Comparison of ENCODE assay signal across 11 mouse cellular contexts in the genomic region with DNA sequence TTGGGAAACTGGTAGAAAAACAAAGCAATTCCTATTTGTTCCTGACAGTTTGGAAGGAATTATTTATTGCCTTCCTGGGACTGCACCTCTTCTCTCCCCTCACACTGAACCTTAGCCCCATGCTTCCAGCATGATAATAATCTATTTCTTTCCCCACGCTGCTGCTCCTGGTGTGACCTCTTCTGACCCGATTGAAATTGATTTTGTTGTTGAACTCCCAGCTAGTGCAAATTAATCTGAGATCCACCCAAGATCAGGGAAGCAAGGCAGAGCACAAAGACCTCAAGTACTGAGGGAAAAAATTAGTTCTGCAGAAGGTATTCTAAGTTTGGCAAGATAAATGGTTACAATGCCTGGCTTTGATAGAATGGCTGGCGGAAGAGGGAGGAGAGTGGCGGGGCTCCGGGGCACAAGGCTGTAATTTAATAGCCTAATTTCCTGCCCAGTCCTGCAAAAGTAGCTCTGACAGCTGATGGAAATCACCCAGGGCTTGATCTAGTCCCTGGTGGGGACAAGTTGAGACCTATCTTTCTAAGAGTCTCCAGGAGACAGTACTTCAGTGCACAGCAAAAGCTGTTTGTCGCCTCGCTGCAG.
DNase-seq lines count a peak whose midpoint lies in the region; ATAC-seq and TF ChIP-seq lines count a peak whose summit lies in the region.
"Had no signal": no experiment of that assay in that cellular context is flagged by ENCODE, and none has a peak within 500 bp of the region (broad histone marks: within the 10 kb centered on the region; RNA-seq: fewer than 3 reads in every experiment).

No protein-coding gene starts in this region.

- H3K9me3 ChIP-seq in kidney, embryonic 16.5 days (ENCODE audit: low read length) = no peaks in the 10 kb centered on the region
- H3K9me3 ChIP-seq in embryonic facial prominence, embryonic 11.5 days (replicated peaks; ENCODE audit: control insufficient read depth, low read length) = no peaks in the 10 kb centered on the region
- H3K9me3 ChIP-seq in hindbrain, embryonic 16.5 days (ENCODE audit: control insufficient read depth, low read length) = no peaks in the 10 kb centered on the region

- no peak for TF ChIP-seq POLR2A in brain, embryonic 14.5 days (IDR thresholded peaks at IDR 0.05; ENCODE audit: borderline replicate concordance, extremely low read depth, insufficient read depth, insufficient read length, poor library complexity, severe bottlenecking)

- DNase-seq in kidney, adult 11 months = no peak
- peak; percentile 33 for DNase-seq in brain, embryonic 14.5 days (ENCODE audit: low read depth)
- peak; percentile 78 for DNase-seq in embryonic facial prominence, embryonic 11.5 days (ENCODE audit: low spot score)
- no peak for DNase-seq in thymus, postnatal 25 days
- DNase-seq in thymus, postnatal 10 days (ENCODE audit: low spot score in 2 of 2) = no peak
- DNase-seq in yolk sac, embryonic 10.5 days (ENCODE audit: low spot score) = no peak
- DNase-seq: lung, adult 18-20 months; right cerebral cortex, postnatal 4 days had no signal

- no peak for TF ChIP-seq CTCF in brain, embryonic 14.5 days (IDR thresholded peaks at IDR 0.05; ENCODE audit: borderline replicate concordance, extremely low read depth, insufficient read depth, insufficient read length)

- H3K4me3 ChIP-seq in kidney, embryonic 16.5 days (ENCODE audit: low read length) = no peak overlapping the region
- H3K4me3 ChIP-seq in embryonic facial prominence, embryonic 11.5 days (ENCODE audit: low read depth, low read length) = no peak overlapping the region
- no peak overlapping the region for H3K4me3 ChIP-seq in hindbrain, embryonic 16.5 days (ENCODE audit: low read length)

- H3K4me2 ChIP-seq in kidney, embryonic 16.5 days (replicated peaks; ENCODE audit: low read depth, low read length) = no peak overlapping the region
- no peak overlapping the region for H3K4me2 ChIP-seq in embryonic facial prominence, embryonic 11.5 days (ENCODE audit: low read depth, low read length)
- H3K4me2 ChIP-seq in hindbrain, embryonic 16.5 days (ENCODE audit: low read length) = peak overlapping the region; percentile 10; the same call in 1 of the 2 replicates

- H3K27me3 ChIP-seq in kidney, embryonic 16.5 days (ENCODE audit: insufficient read depth, low read length) = no peaks in the 10 kb centered on the region
- H3K27me3 ChIP-seq in embryonic facial prominence, embryonic 11.5 days (ENCODE audit: control insufficient read depth, insufficient read depth, low read length) = no peaks in the 10 kb centered on the region
- no peaks in the 10 kb centered on the region for H3K27me3 ChIP-seq in hindbrain, embryonic 16.5 days (replicated peaks; ENCODE audit: control insufficient read depth, insufficient read depth, low read length)

- no peak overlapping the region for H3K9ac ChIP-seq in kidney, embryonic 16.5 days (replicated peaks; ENCODE audit: low read length)
- H3K9ac ChIP-seq in embryonic facial prominence, embryonic 11.5 days (replicated peaks; ENCODE audit: low read length) = no peak overlapping the region
- H3K9ac ChIP-seq in hindbrain, embryonic 16.5 days (ENCODE audit: low read depth, low read length) = no peak overlapping the region

- peak; percentile 69; the same call in 1 of the 2 replicates for ATAC-seq in kidney, embryonic 16.5 days (ENCODE audit: low FRiP score, low TSS enrichment)
- no peak for ATAC-seq in embryonic facial prominence, embryonic 11.5 days (replicated peaks; ENCODE audit: insufficient number of reproducible peaks, low FRiP score, low TSS enrichment, low read depth)
- ATAC-seq in hindbrain, embryonic 16.5 days = no peak
- ATAC-seq: intestine, embryonic 16.5 days had no signal

- H3K27ac ChIP-seq in kidney, embryonic 16.5 days (ENCODE audit: low read length) = no peak overlapping the region
- H3K27ac ChIP-seq in embryonic facial prominence, embryonic 11.5 days (replicated peaks; ENCODE audit: low read depth, low read length) = peak overlapping the region; percentile 53; the same call in 1 of the 2 replicates
- H3K27ac ChIP-seq in hindbrain, embryonic 16.5 days (ENCODE audit: low read depth, low read length) = peak overlapping the region; percentile 39; the same call in 1 of the 2 replicates

- H3K4me1 ChIP-seq in kidney, embryonic 16.5 days (ENCODE audit: insufficient read depth, low read length) = peaks cover 18% of the 10 kb centered on the region
- H3K4me1 ChIP-seq in embryonic facial prominence, embryonic 11.5 days (ENCODE audit: control insufficient read depth, insufficient read depth, low read length) = no peaks in the 10 kb centered on the region; the same call in 1 of the 2 replicates
- peaks cover 5% of the 10 kb centered on the region for H3K4me1 ChIP-seq in hindbrain, embryonic 16.5 days (ENCODE audit: control insufficient read depth, insufficient read depth, low read depth, low read length)

- H3K36me3 ChIP-seq in kidney, embryonic 16.5 days (ENCODE audit: insufficient read depth, low read length) = no peaks in the 10 kb centered on the region
- no peaks in the 10 kb centered on the region for H3K36me3 ChIP-seq in embryonic facial prominence, embryonic 11.5 days (replicated peaks; ENCODE audit: control insufficient read depth, insufficient read depth, low read depth, low read length)
- H3K36me3 ChIP-seq in hindbrain, embryonic 16.5 days (ENCODE audit: control insufficient read depth, insufficient read depth, low read length) = no peaks in the 10 kb centered on the region

- WGBS in kidney, embryonic 16.5 days = 21% methylated on average over 7 of the region's 7 CpGs
- WGBS in embryonic facial prominence, embryonic 11.5 days = 22% methylated on average over 7 of the region's 7 CpGs
- 42% methylated on average over 7 of the region's 7 CpGs for WGBS in hindbrain, embryonic 16.5 days

Comparison
In these comparisons a context has a peak if more than half of its experiments do, and no peak if none do; other contexts are left out.
1. DNase-seq: peak in brain, embryonic 14.5 days (single experiment) and embryonic facial prominence, embryonic 11.5 days (single experiment); none in kidney, adult 11 months (single experiment), thymus, postnatal 25 days (single experiment), thymus, postnatal 10 days (0 of 2) and yolk sac, embryonic 10.5 days (single experiment).